Mouse (Mus musculus) A20 (cell line): ENCODE measurements at regions not wholly inside any gene's neighbourhood (a gene's known extent, or its start where the extent isn't known, plus 50 kb on each side); places are given as distances from the start of the nearest gene placed in this dataset.

ENCODE experiments used
- DNase-seq: peaks from one replicate; pipeline ENCODE4 v3.0.0-alpha.2; 2011; ENCODE audit warnings: low read depth, low spot score

GRCm38 (mm10) chr3:17667016-17667415 is 281.2 kb upstream of the Cypt12 start:
- DNase-seq, result no peak

- DNase-seq, result no peak
Measured at GRCm38 (mm10) chr3:17668839-17669238, 279.4 kb upstream of the Cypt12 start.
